Mouse (Mus musculus) E14TG2a.4 (cell line): Measurements from ENCODE around the gene Cryge.

Experiments used
- CTCF ChIP-seq: conservative IDR thresholded peaks from 2 replicates; pipeline ENCODE4 v1.5.1; 2014; ENCODE audit warnings: low read length
- POU5F1 ChIP-seq: IDR thresholded peaks from 2 replicates; pipeline ENCODE4 v1.6.1; 2014; ENCODE audit warnings: low read length, borderline replicate concordance

GRCm38 (mm10) chr1:65032641-65033040 is 18.3 kb downstream of the Cryge start, which contains the start of gene Akr1cl:
- TF ChIP-seq POU5F1 (no peak), CTCF (no peak)
